Mouse (Mus musculus): Measurements from ENCODE around the gene Serp1. TPM values are rescaled to one million over a fixed set of nuclear protein-coding genes. Genes with fewer than 3 reads are reported as not detected.

Gene Serp1
- total RNA-seq (2021): 10 to 100 TPM; 23.4 to 25.4 TPM

DNA sequence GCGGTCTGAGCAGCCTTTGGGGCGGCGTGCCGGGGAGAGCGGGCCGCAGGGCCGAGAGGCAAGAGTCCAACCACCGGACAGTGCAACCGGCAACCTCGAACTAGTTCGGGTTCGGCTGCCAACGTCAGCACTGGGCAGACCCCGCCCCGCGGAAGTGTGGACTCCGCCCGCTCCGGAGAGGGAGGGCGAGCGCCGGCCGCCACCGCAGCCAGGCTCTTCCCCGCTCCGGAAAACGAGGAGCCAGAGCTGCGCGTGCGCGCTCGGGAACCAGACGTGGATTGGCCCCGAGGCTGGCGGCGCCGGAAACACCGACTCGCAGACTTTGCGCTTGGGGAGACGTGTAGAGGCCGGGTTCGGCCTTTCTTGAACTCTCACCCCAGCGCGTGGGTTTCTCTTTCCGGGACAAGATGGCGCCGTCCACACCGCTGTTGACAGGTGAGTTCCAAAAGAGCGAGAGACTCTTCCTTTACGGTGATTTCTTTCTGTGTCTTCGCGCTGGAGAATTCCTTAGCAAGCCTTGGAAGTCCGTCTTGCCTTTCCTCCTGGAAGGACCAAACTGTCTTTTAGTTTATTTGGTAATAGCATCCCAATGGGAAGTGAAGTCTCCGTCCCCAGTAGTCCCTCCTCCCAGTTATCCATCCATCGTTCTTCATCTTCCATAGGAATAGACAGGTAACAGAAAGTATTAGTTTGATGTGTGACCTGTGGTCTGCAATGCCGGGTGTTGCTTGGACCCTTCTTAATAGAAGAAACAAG is at the start of gene Serp1, which contains the start of gene Eif2a:
TSS of gene Serp1 (minus strand) at position 241 of the 756 bp plus-strand sequence.
TSS of gene Eif2a (plus strand) at position 170 of the 756 bp plus-strand sequence.
- DNase-seq (ENCODE audit: low spot score in 2 of 2): peak; percentile 99 to 100
- intact Hi-C loops (cut with DNase I): loop anchor here (1.0 to 2.0 kb wide), 2 partner anchors 51 to 109 kb away; no protein-coding TSS in a partner anchor

GRCm38 (mm10) chr3:58570821-58571220 is 45.1 kb upstream of the Serp1 start:
- intact Hi-C loops (cut with DNase I): no loop called here
- no peak for DNase-seq (ENCODE audit: low spot score in 2 of 2)

DNA sequence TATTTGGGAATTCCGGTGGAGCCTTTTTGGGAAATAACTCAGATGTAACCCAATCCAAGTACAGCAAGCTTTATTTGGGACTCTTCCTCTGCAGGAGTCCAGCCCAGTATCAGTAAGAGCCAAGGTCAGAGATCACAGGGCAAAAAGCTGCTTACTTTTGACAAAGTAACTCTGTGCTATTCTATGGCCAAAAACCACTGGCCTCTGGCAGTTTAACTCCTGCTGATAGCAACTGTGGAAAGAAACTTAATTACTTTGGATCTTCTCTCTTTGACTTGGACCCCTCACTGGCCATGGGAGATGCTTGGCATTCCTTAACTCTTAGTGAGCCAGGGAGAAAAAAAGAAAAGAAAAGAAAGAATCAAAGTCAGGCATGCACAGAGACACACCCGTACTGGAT is 35.7 kb upstream of the Serp1 start:
- intact Hi-C loops (cut with DNase I): no loop called here
- DNase-seq (ENCODE audit: low spot score in 2 of 2): no peak

DNA sequence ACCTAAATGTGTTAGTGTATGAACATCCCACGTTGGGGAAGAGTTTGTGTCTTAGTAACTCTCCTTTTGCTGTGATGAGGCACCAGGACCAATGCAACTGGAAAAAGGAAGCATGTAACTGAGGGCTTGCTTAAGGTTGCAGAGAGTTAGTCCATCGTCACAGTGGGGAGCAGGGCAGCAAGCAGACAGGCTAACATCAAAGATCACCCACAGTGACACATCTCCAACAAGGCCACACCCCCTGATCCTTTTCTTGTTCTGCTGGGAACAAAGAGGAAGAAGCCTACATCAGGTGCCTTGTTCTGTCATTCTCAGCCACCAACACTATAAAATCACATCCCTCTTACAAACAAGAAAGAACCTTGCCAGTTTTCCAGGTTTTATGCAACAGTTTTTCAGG is 34.2 kb upstream of the Serp1 start:
- intact Hi-C loops (cut with DNase I): no loop called here
- no peak for DNase-seq (ENCODE audit: low spot score in 2 of 2)

GRCm38 (mm10) chr3:58556649-58557048 is 31.0 kb upstream of the Serp1 start:
- intact Hi-C loops (cut with DNase I): no loop called here
- no peak for DNase-seq (ENCODE audit: low spot score in 2 of 2)

DNA sequence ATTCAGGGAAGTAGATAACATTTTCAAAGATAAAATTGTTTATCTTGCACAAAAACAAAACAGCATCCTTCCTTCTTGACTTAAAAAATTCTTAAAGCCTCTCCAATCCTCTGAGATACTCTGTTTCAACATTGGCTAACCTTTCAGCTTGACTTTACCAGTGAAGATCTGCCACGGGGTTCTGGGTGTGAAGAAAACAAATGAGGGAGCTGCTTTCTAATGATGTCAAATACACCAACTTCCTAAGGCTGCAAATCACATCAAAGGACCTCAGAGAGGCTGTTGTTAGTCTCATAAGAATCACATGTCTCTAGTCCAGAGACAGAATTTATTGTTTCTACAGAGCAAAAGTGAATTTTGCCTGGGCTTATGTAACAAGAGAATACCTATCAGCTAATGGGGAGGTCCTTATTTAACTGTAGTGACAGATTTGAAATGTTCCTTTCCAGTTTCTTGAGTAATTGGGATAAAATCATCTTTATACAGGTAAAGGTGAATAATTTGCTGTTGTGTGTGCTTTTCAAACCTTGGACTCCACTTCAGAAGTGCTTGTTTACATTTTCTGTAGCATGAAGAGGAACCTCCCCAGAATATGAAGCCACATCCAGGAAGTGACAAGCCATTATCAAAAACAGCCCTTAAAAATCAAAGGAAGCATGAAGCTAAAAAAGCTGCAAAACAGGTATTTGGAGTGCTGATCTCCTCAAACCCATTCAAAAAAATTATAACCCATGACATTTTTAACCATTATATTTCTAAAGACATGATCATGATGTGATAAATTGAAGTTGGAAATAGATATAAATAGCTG is 26.5 kb upstream of the Serp1 start:
- intact Hi-C loops (cut with DNase I): no loop called here
- no peak for DNase-seq (ENCODE audit: low spot score in 2 of 2)

GRCm38 (mm10) chr3:58536573-58536972 is 10.9 kb upstream of the Serp1 start:
- DNase-seq (ENCODE audit: low spot score in 2 of 2): no peak
- intact Hi-C loops (cut with DNase I): no loop called here

DNA sequence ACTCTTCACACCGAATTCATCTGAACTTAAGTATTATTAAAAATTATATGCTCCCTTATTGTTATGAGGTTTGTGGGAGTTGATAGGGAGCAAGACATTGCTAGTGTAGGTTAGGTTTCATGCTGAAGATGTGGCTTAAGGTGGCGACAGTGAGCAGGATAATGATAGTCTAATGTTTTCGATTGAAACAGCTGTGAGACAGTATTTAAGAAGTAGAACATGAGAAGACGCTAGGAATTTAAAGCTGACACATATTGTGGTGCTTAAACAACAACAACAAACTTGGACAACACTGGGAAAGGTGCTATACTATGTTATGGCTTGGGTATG is 681 bp upstream of the Serp1 start:
- intact Hi-C loops (cut with DNase I): no loop called here
- DNase-seq (ENCODE audit: low spot score in 2 of 2): no peak

- intact Hi-C loops (cut with DNase I): loop anchor here (1.0 to 2.0 kb wide), 2 partner anchors 52 to 108 kb away; no protein-coding TSS in a partner anchor
- DNase-seq (ENCODE audit: low spot score in 2 of 2): no peak
Measured at GRCm38 (mm10) chr3:58525166-58525565, 526 bp downstream of the Serp1 start.

GRCm38 (mm10) chr3:58524246-58524645 is 1.4 kb downstream of the Serp1 start:
- intact Hi-C loops (cut with DNase I): loop anchor here (2.0 kb wide), 1 partner anchor 107 kb away; no protein-coding TSS in a partner anchor

GRCm38 (mm10) chr3:58523386-58523785 is 2.3 kb downstream of the Serp1 start:
- no peak for DNase-seq (ENCODE audit: low spot score in 2 of 2)
- intact Hi-C loops (cut with DNase I): no loop called here

More at GRCm38 (mm10) chr3:58524246-58524645, 1.4 kb downstream of the Serp1 start:
- DNase-seq (ENCODE audit: low spot score in 2 of 2): no peak

DNA sequence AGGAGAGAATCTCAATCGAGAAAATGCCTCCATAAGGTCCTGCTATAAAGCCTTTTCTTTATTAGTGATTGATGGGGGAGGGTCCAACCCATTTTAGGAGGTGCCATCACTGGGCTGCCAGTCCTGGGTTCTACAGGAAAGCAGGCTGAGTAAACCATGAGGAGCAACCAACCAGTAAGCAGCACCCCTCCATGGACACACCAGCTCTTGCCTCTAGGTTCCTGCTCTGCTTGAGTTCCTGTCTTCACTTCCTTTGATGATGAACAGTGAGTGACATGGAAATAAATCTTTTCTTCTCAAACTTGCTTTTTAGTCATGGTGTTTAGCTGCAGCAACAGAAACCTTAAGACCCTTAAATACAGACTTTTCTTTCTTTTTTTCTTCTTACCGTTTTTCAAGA is 4.3 kb downstream of the Serp1 start:
- intact Hi-C loops (cut with DNase I): no loop called here

GRCm38 (mm10) chr3:58520286-58520685 is 5.4 kb downstream of the Serp1 start:
- no peak for DNase-seq (ENCODE audit: low spot score in 2 of 2)
- intact Hi-C loops (cut with DNase I): no loop called here

More for the DNA sequence above, 4.3 kb downstream of the Serp1 start:
- DNase-seq (ENCODE audit: low spot score in 2 of 2): no peak

DNA sequence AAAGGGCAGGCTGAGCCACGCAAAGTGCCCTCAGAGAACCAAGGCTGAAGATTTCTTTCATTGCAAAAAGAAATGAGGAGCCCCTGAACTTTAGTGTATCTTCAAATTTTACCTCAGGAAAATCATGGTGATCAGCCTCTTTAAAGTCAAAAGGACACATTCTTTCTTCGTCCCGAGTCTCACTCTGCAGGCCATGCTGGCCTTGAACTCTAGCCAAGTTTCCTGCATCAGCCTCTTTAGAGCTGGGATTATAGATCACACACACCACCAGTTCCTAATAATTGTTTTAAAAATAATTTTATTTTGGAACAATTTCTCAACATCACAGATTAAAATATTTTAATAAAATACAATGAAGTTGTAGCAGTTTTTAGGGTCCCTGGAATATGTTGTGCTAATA is 6.2 kb downstream of the Serp1 start:
- no peak for DNase-seq (ENCODE audit: low spot score in 2 of 2)
- intact Hi-C loops (cut with DNase I): no loop called here

DNA sequence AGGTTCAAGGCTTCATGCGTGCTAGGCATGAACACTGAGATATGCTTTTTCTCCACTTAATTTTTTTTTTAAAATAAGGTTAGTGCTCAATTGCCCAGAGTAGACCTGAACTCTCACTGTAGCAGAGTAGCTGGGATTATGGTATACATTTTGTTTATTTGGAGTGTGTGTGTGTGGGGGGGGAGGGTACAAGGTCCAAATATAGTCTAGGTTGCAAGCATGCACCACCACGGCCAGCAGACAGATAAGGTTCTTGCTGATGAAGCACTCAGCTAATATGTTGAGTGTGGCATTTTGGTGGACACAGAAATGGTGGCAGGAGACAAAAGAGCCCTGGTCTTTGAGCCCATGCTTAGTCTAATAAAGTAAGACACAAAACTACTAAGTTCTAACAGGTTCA is 6.7 kb downstream of the Serp1 start:
- intact Hi-C loops (cut with DNase I): no loop called here
- no peak for DNase-seq (ENCODE audit: low spot score in 2 of 2)

- no peak for DNase-seq (ENCODE audit: low spot score in 2 of 2)
- intact Hi-C loops (cut with DNase I): no loop called here
Measured at GRCm38 (mm10) chr3:58517800-58518199, 7.9 kb downstream of the Serp1 start.

DNA sequence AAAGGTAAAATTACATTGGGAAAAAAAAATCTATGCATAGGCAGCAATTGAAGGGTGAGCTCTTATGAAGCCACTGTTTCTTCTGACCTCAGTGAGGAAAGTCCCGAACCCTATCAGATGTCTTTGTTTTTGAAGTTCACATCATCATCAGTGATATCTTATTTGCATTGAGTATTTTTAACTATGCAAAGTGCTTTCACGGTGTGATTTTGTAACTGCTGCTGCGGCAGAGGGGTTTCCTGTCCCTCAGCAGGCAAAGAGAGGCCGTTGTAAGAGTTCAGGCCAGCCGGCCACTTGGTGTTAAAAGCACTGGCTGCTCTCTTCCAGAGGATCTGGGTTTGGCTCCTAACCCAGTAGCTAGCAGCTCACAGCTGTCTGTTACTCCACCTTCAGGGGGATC is 8.4 kb downstream of the Serp1 start:
- intact Hi-C loops (cut with DNase I): no loop called here
- no peak for DNase-seq (ENCODE audit: low spot score in 2 of 2)

GRCm38 (mm10) chr3:58516602-58516976 is 9.1 kb downstream of the Serp1 start:
- intact Hi-C loops (cut with DNase I): no loop called here
- DNase-seq (ENCODE audit: low spot score in 2 of 2): no peak

DNA sequence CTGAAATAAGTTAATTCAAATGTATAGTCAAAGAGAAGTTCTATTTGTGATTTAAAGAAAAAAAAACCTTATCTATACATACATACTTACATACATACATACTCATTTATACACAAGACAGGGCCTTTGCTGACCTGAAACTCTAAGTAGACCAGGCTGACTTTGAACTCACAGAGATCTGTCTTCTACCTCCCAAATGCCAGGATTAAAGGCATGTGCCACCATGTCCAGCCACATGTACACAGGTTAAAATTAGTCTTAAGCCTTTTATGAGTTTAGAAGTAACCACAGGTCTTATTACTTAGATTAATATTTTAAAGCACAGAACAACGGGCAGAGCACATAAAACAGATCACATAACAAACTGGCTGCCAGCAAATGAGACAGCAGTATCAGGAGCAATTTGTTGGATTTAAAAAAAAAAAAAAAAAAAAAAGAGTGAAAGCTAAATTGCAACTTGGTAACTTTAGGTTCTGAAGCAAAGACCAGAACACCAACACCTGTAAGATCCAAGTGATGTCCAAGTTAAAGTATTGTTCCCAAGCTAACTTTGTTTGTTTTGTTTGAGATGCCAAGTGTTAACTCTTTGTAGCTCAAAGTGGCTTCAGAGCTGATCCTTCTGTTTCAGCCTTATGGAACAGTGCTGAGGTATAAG is 9.6 kb downstream of the Serp1 start:
- DNase-seq (ENCODE audit: low spot score in 2 of 2): no peak
- intact Hi-C loops (cut with DNase I): no loop called here

DNA sequence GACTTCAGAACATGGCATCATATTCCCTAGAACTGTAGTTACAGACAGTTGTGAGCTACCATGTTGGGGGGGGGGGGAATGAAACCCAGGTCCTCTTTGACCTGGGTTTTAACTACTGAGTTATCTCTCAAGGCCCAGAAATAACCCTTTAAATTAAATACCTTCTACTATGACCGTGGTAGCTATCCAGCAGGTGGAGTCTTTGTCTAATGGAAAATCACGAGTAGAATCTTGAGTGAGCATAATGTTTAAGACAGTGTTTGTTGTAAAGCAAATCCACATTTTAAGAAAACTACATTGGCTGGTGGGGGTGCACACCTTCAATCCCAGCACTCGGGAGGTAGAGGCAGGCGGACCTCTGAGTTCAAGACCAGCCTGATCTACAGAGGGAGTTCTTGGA is 12.2 kb downstream of the Serp1 start:
- intact Hi-C loops (cut with DNase I): no loop called here
- no peak for DNase-seq (ENCODE audit: low spot score in 2 of 2)
